Mouse (Mus musculus) heart, embryonic 11.5 days (tissue): Measurements from ENCODE around the gene Nebl. TPM values are rescaled to one million over a fixed set of nuclear protein-coding genes. Genes with fewer than 3 reads are reported as not detected.

Experiments
- ATAC-seq: fragments of 200-750 bp; cut with Nextera tagmentation; replicated peaks from 2 replicates; pipeline ENCODE4 v1.8.0; 2017; ENCODE audit warnings: moderate library complexity; ENCODE audit not compliant: insufficient number of reproducible peaks, low FRiP score, low TSS enrichment
- H3K27ac ChIP-seq: fragments of 300-500 bp; sonication (generic); 2 replicates; pipeline ENCODE4 v1.5.1; 2014; ENCODE audit warnings: mild to moderate bottlenecking, low read depth, low read length
- H3K27me3 ChIP-seq: fragments of 300-500 bp; sonication (generic); 2 replicates; pipeline ENCODE4 v1.6.1; 2014; ENCODE audit warnings: mild to moderate bottlenecking, low read length, mixed read lengths; ENCODE audit not compliant: control insufficient read depth, insufficient read depth
- H3K36me3 ChIP-seq: fragments of 300-500 bp; sonication (generic); 2 replicates; pipeline ENCODE4 v1.6.1; 2014; ENCODE audit warnings: mild to moderate bottlenecking, low read length, moderate library complexity, mixed read lengths; ENCODE audit not compliant: control insufficient read depth, insufficient read depth
- H3K4me1 ChIP-seq: fragments of 300-500 bp; sonication (generic); 2 replicates; pipeline ENCODE4 v1.6.1; 2014; ENCODE audit warnings: low read length; ENCODE audit not compliant: control insufficient read depth, insufficient read depth
- H3K4me2 ChIP-seq: fragments of 300-500 bp; sonication (generic); 2 replicates; pipeline ENCODE4 v1.6.1; 2014; ENCODE audit warnings: mild to moderate bottlenecking, moderate library complexity
- H3K4me3 ChIP-seq: fragments of 300-500 bp; sonication (generic); 2 replicates; pipeline ENCODE4 v1.5.1; 2014; ENCODE audit warnings: low read depth, low read length
- H3K9ac ChIP-seq: fragments of 300-500 bp; sonication (generic); 2 replicates; pipeline ENCODE4 v1.6.1; 2014; ENCODE audit warnings: mild to moderate bottlenecking, low read depth, low read length, moderate library complexity
- H3K9me3 ChIP-seq: fragments of 300-500 bp; sonication (generic); replicated peaks from 2 replicates; pipeline ENCODE4 v1.6.1; 2016; ENCODE audit warnings: low read length; ENCODE audit not compliant: control insufficient read depth
- WGBS: fragments of 180-500 bp; shearing (Covaris S2); extraction: QIAGEN DNeasy Blood & Tissue Kit; methylation state at CpG from one replicate; pipeline ENCODE4 v1.1.7; 2014; ENCODE audit not compliant: insufficient replicate concordance; 5-methylcytosine and 5-hydroxymethylcytosine counted together
- polyA plus RNA-seq: library from polyadenylated mRNA; unstranded; fragments of >200 nt; fragmentation: Nextera tagmentation; extraction: Ambion mirVana; gene quantifications from 2 replicates; pipeline ENCODE4 v1.2.1, GENCODE M21; 2014

The Nebl gene
- polyA plus RNA-seq, 1 experiment from 2014 or later: 457 TPM

GRCm38 (mm10) chr2:17409276-17409675 is 322.0 kb downstream of the Nebl start:
- H3K27me3 ChIP-seq: no peaks in the 10 kb centered on the region
- H3K4me3 ChIP-seq: no peak overlapping the region
- no peak overlapping the region for H3K4me2 ChIP-seq
- no peaks in the 10 kb centered on the region for H3K9me3 ChIP-seq
- WGBS: 73% methylated on average over 5 of the region's 5 CpGs
- ATAC-seq: no peak
- H3K27ac ChIP-seq: no peak overlapping the region
- H3K36me3 ChIP-seq: no peaks in the 10 kb centered on the region; the same call in 1 of the 2 replicates
- no peaks in the 10 kb centered on the region; the same call in 1 of the 2 replicates for H3K4me1 ChIP-seq
- H3K9ac ChIP-seq: no peak overlapping the region

DNA sequence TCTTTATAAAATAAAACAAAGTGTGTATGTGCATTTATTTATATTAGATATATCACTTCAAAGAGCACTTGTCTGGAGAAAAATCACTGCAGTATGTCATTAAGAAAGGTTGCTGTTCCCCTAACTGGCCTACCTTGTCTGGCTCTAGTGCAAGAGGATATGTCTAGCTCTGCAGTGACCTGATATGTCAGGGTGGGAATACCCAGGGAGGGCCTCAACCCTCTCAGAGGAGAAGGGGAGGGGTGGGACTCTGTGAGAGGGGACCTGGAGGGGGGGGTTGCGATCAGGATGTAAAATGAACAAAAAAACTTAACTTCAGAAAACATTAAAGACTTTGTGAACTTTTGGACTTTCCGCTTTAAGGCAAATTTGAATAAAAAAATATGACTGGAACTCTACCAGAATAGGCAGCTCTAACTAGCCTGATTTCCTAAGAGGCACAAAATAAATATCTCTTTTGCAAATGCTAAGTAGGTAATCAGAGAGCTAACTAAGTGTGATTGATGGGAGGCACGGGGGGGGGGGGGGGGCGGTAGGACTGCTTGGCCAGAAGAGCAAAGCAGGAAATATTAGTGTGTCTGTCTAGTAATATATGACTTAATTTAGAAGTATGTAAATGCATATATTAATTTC is 325.2 kb downstream of the Nebl start:
- no peak overlapping the region for H3K4me3 ChIP-seq
- H3K27me3 ChIP-seq: no peaks in the 10 kb centered on the region
- H3K4me2 ChIP-seq: no peak overlapping the region
- no peaks in the 10 kb centered on the region; the same call in 1 of the 2 replicates for H3K4me1 ChIP-seq
- H3K27ac ChIP-seq: no peak overlapping the region
- no peaks in the 10 kb centered on the region for H3K9me3 ChIP-seq
- no peak overlapping the region for H3K9ac ChIP-seq
- WGBS: 66% methylated on average over 4 of the region's 4 CpGs
- ATAC-seq: no peak
- H3K36me3 ChIP-seq: no peaks in the 10 kb centered on the region; the same call in 1 of the 2 replicates

GRCm38 (mm10) chr2:17402511-17402910 is 328.8 kb downstream of the Nebl start:
- no peak for ATAC-seq
- 73% methylated on average over 4 of the region's 4 CpGs for WGBS
- H3K4me2 ChIP-seq: no peak overlapping the region
- H3K9me3 ChIP-seq: no peaks in the 10 kb centered on the region
- H3K4me1 ChIP-seq: no peaks in the 10 kb centered on the region
- H3K36me3 ChIP-seq: 0 out of 2 replicates have a peak, but pooled peaks cover 4% of the 10 kb centered on the region
- H3K27me3 ChIP-seq: no peaks in the 10 kb centered on the region
- no peak overlapping the region for H3K9ac ChIP-seq
- H3K27ac ChIP-seq: no peak overlapping the region
- H3K4me3 ChIP-seq: no peak overlapping the region

GRCm38 (mm10) chr2:17396235-17396634 is 335.0 kb downstream of the Nebl start:
- 0 out of 2 replicates have a peak, but pooled peaks cover 6% of the 10 kb centered on the region for H3K36me3 ChIP-seq
- ATAC-seq: no peak
- 78% methylated on average over 5 of the region's 5 CpGs for WGBS

DNA sequence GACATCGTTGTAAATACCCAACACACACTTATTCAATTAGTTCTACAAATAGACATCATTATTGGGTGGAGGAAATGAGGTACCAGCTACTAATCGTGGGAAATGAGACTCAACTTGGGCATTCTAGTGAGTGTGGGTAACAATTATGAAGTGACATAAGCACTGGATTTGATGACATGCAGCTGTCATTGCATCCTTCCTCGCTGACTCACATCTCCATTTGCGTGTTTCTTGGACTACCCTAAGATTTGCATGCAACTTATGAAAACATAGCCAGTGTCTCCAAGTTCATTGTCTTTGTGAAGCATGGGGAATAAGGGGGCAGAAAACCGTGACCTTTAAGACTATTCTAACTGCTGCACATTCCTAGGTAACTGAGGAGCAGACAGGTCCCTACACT is 339.9 kb downstream of the Nebl start:
- no peak for ATAC-seq
- Histone ChIP-seq H3K27ac (no peak overlapping the region), H3K4me3 (no peak overlapping the region), H3K9ac (no peak overlapping the region), H3K4me1 (no peaks in the 10 kb centered on the region), H3K4me2 (no peak overlapping the region), H3K9me3 (no peaks in the 10 kb centered on the region), H3K36me3 (no peaks in the 10 kb centered on the region), H3K27me3 (no peaks in the 10 kb centered on the region)
- WGBS: 79% methylated on average over 5 of the region's 5 CpGs

More at GRCm38 (mm10) chr2:17396235-17396634, 335.0 kb downstream of the Nebl start:
- H3K4me2 ChIP-seq: no peak overlapping the region
- H3K9me3 ChIP-seq: no peaks in the 10 kb centered on the region
- H3K4me1 ChIP-seq: no peaks in the 10 kb centered on the region
- no peak overlapping the region for H3K4me3 ChIP-seq
- H3K27me3 ChIP-seq: no peaks in the 10 kb centered on the region
- H3K27ac ChIP-seq: no peak overlapping the region
- H3K9ac ChIP-seq: no peak overlapping the region

DNA sequence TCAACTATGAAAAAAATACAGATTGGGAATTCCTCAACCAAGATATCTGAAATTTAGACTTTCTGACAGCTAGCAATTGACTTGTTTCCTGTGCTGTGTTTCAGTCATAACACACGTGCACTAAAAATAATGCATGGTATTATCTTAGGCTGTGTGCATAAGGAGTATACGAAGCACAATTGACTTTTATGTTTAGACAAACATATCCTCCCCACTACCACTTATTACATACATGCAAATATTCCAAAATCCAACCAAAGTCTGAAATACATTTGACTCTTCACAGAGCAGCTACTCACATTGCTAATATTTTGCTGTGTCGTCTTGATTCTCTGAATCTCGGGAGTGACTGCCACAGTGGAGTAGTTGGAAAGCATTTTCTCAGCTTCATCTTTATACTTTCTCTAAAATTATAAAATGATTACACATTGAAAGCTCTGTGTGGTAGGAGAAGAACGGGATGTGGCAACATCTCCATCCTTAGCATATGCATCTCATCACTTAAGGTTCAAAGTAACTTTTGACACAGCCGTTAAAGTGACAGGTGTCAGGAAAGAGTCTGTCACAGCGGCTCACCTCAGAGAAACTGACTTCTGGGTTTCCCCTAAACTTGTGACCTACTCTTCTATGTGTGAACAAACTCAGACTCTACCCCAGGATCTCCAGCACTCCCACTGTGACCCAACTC is 340.6 kb downstream of the Nebl start:
- 73% methylated on average over 7 of the region's 7 CpGs for WGBS
- no peak overlapping the region for H3K4me3 ChIP-seq
- ATAC-seq: no peak
- no peaks in the 10 kb centered on the region for H3K9me3 ChIP-seq
- H3K27me3 ChIP-seq: no peaks in the 10 kb centered on the region
- no peak overlapping the region for H3K4me2 ChIP-seq
- no peak overlapping the region for H3K9ac ChIP-seq
- H3K4me1 ChIP-seq: no peaks in the 10 kb centered on the region
- no peak overlapping the region for H3K27ac ChIP-seq
- no peaks in the 10 kb centered on the region for H3K36me3 ChIP-seq

GRCm38 (mm10) chr2:17389886-17390285 is 341.4 kb downstream of the Nebl start:
- Histone ChIP-seq H3K36me3 (no peaks in the 10 kb centered on the region), H3K9me3 (no peaks in the 10 kb centered on the region), H3K4me2 (no peak overlapping the region), H3K27me3 (no peaks in the 10 kb centered on the region), H3K4me1 (no peaks in the 10 kb centered on the region), H3K27ac (no peak overlapping the region), H3K9ac (no peak overlapping the region), H3K4me3 (no peak overlapping the region)
- no peak for ATAC-seq
- WGBS: 97% methylated on average over 2 of the region's 2 CpGs

DNA sequence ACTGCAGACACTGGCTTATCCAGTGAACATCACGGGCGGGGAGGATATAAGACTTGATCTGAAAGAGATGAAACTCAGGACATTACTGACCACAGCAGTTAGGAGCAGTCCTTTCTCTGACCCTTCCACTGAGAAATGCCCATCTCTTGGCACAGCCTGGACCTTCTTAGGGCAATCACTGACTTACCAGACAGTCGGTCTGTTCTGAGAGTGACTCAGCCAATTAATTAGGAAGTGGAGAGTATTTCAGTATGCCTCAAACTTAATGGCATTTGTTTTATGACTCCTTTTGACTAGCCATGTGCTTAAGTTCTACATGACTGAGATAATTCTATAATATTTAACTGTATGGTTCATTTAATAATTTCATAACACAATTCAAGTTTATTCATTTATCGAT is 341.9 kb downstream of the Nebl start:
- Histone ChIP-seq H3K4me3 (no peak overlapping the region), H3K9me3 (no peaks in the 10 kb centered on the region), H3K36me3 (no peaks in the 10 kb centered on the region), H3K4me2 (no peak overlapping the region), H3K27me3 (no peaks in the 10 kb centered on the region), H3K9ac (no peak overlapping the region), H3K27ac (no peak overlapping the region), H3K4me1 (no peaks in the 10 kb centered on the region)
- WGBS: 90% methylated on average over 4 of the region's 4 CpGs
- ATAC-seq: no peak

DNA sequence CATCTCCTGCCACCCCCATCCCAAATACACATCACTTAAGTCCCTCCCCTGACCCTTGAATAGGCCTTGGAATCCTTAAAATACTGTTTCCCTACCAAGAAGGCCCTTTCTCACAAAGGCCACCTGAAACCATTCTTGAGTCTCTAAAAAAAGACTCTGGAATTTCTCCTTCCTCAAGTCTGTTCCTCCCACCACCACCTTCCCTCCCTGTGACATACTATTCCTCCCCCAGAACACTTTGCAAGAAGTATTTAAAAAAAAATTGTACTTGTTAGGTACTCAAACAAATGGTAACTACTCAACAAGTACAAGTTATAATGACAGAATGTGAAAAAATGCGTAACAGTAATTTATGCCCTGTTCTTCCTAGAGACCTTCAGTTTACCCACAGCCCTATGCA is 349.0 kb downstream of the Nebl start:
- Histone ChIP-seq H3K4me2 (no peak overlapping the region), H3K4me1 (no peaks in the 10 kb centered on the region), H3K9me3 (no peaks in the 10 kb centered on the region), H3K27ac (no peak overlapping the region), H3K4me3 (no peak overlapping the region), H3K9ac (no peak overlapping the region), H3K36me3 (no peaks in the 10 kb centered on the region), H3K27me3 (no peaks in the 10 kb centered on the region)
- no peak for ATAC-seq
- WGBS: 93% methylated on average over 1 of the region's 1 CpGs
